Mouse (Mus musculus): Measurements from ENCODE around the gene Gpr171. TPM values are rescaled to one million over a fixed set of nuclear protein-coding genes. Genes with fewer than 3 reads are reported as not detected.

Gpr171 gene
- 0.37 and 0.46 TPM in 2 replicates for polyA plus RNA-seq (2012; rRNA removed)

GRCm38 (mm10) chr3:59101218-59101986 lies at the start of gene Gpr171:
Gene Gpr171 (minus strand): TSS chr3:59101821.

Other genes starting within 250 kb of the Gpr171 start
- gene Clrn1, start 216.5 kb downstream of the Gpr171 start, polyA plus RNA-seq (2012; rRNA removed) = not detected in 2 replicates
- 0.58 and 0.71 TPM in 2 replicates for gene Med12l, start 96.0 kb downstream of the Gpr171 start, polyA plus RNA-seq (2012; rRNA removed)
- 2.5 and 2.6 TPM in 2 replicates for gene P2ry14, start 51.8 kb upstream of the Gpr171 start, polyA plus RNA-seq (2012; rRNA removed)
- gene Gpr87, start 93.3 kb upstream of the Gpr171 start, polyA plus RNA-seq (2012; rRNA removed) = not detected in 2 replicates
- 1.9 and 2.4 TPM in 2 replicates for gene P2ry13, start 109.1 kb upstream of the Gpr171 start, polyA plus RNA-seq (2012; rRNA removed)
- 1.2 and 1.6 TPM in 2 replicates for gene P2ry12, start 161.1 kb upstream of the Gpr171 start, polyA plus RNA-seq (2012; rRNA removed)
- 0.25 and 0.34 TPM in 2 replicates for gene Igsf10, start 242.6 kb upstream of the Gpr171 start, polyA plus RNA-seq (2012; rRNA removed)